Mouse (Mus musculus) stomach, postnatal 0 days (tissue): Measurements from ENCODE around the gene Clp1. TPM values are rescaled to one million over a fixed set of nuclear protein-coding genes. Genes with fewer than 3 reads are reported as not detected.
A peak's percentile ranks its signal among the peaks of the same experiment; 100 is the strongest.
"Not testable (repeated sequence)": the region's sequence is repeated elsewhere in the genome, so short reads cannot be mapped to it uniquely, and the experiment has no call there.

Experiments used
- ATAC-seq: fragments of 200-750 bp; cut with Nextera tagmentation; 2 replicates; pipeline ENCODE4 v1.8.0; 2017; ENCODE audit not compliant: low FRiP score, low TSS enrichment
- DNase-seq: peaks from one replicate; pipeline ENCODE4 v3.0.0-alpha.2; 2016; ENCODE audit warnings: low spot score
- H3K27ac ChIP-seq: fragments of 300-500 bp; sonication (generic); replicated peaks from 2 replicates; pipeline ENCODE4 v1.5.1; 2014; ENCODE audit warnings: mild to moderate bottlenecking, control low read depth
- H3K27me3 ChIP-seq: fragments of 300-500 bp; sonication (generic); 2 replicates; pipeline ENCODE4 v1.6.1; 2014; ENCODE audit warnings: low read length; ENCODE audit not compliant: control insufficient read depth, insufficient read depth
- H3K36me3 ChIP-seq: fragments of 300-500 bp; sonication (generic); 2 replicates; pipeline ENCODE4 v1.6.1; 2014; ENCODE audit warnings: low read length, mixed read lengths; ENCODE audit not compliant: control insufficient read depth, insufficient read depth
- H3K4me1 ChIP-seq: fragments of 300-500 bp; sonication (generic); replicated peaks from 2 replicates; pipeline ENCODE4 v1.6.1; 2014; ENCODE audit warnings: antibody characterized with exemption; ENCODE audit not compliant: control insufficient read depth, insufficient read depth
- H3K4me2 ChIP-seq: fragments of 300-500 bp; sonication (generic); replicated peaks from 2 replicates; pipeline ENCODE4 v1.6.1; 2014; ENCODE audit warnings: low read depth, mild to moderate bottlenecking, control low read depth, moderate library complexity
- H3K4me3 ChIP-seq: fragments of 300-500 bp; sonication (generic); 2 replicates; pipeline ENCODE4 v1.5.1; 2014; ENCODE audit warnings: low read depth, low read length, control low read depth
- H3K9ac ChIP-seq: fragments of 300-500 bp; sonication (generic); 2 replicates; pipeline ENCODE4 v1.6.1; 2014; ENCODE audit warnings: mild to moderate bottlenecking, low read length, control low read depth, mixed read lengths
- H3K9me3 ChIP-seq: fragments of 300-500 bp; sonication (generic); 2 replicates; pipeline ENCODE4 v1.6.1; 2016; ENCODE audit warnings: low read length; ENCODE audit not compliant: control insufficient read depth
- CTCF ChIP-seq: IDR thresholded peaks from 2 replicates; pipeline ENCODE4 v1.5.1; 2016; ENCODE audit warnings: antibody characterized with exemption, low read depth, mild to moderate bottlenecking, moderate library complexity
- EP300 ChIP-seq: optimal IDR thresholded peaks from 2 replicates; pipeline ENCODE3; 2016; ENCODE audit warnings: antibody characterized with exemption
- WGBS: fragments of 180-500 bp; shearing (Covaris S2); extraction: QIAGEN DNeasy Blood & Tissue Kit; methylation state at CpG from one replicate; pipeline ENCODE4 v1.1.7; 2014; 5-methylcytosine and 5-hydroxymethylcytosine counted together
- polyA plus RNA-seq: library from polyadenylated mRNA; unstranded; fragments of >200 nt; fragmentation: Nextera tagmentation; extraction: Ambion mirVana; gene quantifications from 2 replicates; pipeline ENCODE4 v1.2.1, GENCODE M21; 2015

Clp1 gene
- polyA plus RNA-seq, 1 experiment from 2014 or later, result 16.5 TPM

DNA sequence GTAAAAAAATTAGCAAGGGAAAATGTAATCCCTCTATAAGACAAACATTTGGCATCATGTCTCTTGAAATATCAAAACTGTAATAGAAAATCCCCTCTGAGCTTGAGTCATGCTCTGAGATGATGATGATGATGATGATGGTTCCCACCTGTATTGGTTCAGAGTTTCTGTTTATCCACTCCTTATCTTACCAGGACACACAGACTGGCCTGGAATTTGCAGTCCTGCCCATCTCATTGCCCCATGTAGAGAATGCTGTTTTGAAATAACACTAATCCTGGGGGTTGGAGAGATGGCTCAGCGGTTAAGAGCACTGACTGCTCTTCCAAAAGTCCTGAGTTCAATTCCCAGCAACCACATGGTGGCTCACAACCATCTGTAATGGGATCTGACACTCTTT lies 5.2 kb upstream of the Clp1 start:
- Histone ChIP-seq H3K9me3 (no peaks in the 10 kb centered on the region), H3K4me2 (no peak overlapping the region), H3K9ac (no peak overlapping the region), H3K27me3 (0 out of 2 replicates have a peak, but pooled peaks cover 2% of the 10 kb centered on the region), H3K4me3 (no peak overlapping the region), H3K4me1 (peaks cover 3% of the 10 kb centered on the region; the same call in 1 of the 2 replicates), H3K36me3 (no peaks in the 10 kb centered on the region), H3K27ac (no peak overlapping the region)
- WGBS, result 62% methylated on average over 1 of the region's 1 CpGs
- ATAC-seq, result no peak
- TF ChIP-seq CTCF (no peak), EP300 (no peak)
- no peak for DNase-seq

DNA sequence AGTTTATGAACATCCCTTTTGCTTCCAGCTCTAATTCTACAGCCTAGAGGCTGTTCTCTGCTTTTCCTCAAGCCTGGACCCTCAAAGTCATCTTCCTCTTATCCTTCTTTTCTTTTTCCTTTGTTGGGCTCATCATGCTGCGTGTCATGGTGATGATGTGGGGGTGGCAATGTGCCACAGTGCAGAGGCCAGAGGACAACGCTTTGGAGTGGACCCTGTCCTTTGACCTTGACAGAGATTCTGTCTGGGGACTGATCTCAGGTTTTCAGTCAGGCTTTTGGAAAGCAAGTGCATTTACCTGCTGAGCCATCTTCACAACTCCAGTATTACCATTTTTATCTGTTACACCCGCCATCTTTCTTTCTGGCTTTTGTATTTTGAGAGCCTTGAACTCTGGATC lies 4.1 kb upstream of the Clp1 start:
- Histone ChIP-seq H3K4me3 (no peak overlapping the region), H3K4me1 (peaks cover under 1% of the 10 kb centered on the region; the same call in 1 of the 2 replicates), H3K27me3 (0 out of 2 replicates have a peak, but pooled peaks cover 2% of the 10 kb centered on the region), H3K9me3 (no peaks in the 10 kb centered on the region), H3K9ac (no peak overlapping the region), H3K4me2 (no peak overlapping the region), H3K36me3 (no peaks in the 10 kb centered on the region), H3K27ac (no peak overlapping the region)
- WGBS, result 72% methylated on average over 3 of the region's 3 CpGs
- no peak for TF ChIP-seq EP300
- TF ChIP-seq CTCF, result no peak
- ATAC-seq, result no peak
- DNase-seq, result no peak

DNA sequence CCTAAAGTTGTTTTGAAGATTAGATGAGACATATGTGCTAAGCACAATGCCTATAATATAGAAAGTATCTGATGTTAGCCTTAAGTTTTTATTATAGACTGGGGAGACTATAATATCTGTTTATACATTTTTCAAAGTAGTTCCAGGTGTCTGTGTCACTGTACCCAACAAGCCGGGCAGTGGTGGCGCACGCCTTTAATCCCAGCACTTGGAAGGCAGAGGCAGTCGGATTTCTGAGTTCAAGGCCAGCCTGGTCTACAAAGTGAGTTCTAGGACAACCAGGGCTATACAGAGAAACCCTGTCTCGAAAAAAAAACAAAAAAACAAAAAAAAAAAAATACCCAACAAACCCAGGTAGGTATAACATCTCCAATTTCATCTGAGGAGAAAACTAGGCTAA lies 1.0 kb upstream of the Clp1 start:
- H3K36me3 ChIP-seq, H3K27me3 ChIP-seq, H3K4me1 ChIP-seq, H3K9ac ChIP-seq, H3K4me3 ChIP-seq, H3K9me3 ChIP-seq, H3K27ac ChIP-seq, DNase-seq, ATAC-seq, H3K4me2 ChIP-seq: not testable (repeated sequence)
- 81% methylated on average over 5 of the region's 5 CpGs for WGBS

DNA sequence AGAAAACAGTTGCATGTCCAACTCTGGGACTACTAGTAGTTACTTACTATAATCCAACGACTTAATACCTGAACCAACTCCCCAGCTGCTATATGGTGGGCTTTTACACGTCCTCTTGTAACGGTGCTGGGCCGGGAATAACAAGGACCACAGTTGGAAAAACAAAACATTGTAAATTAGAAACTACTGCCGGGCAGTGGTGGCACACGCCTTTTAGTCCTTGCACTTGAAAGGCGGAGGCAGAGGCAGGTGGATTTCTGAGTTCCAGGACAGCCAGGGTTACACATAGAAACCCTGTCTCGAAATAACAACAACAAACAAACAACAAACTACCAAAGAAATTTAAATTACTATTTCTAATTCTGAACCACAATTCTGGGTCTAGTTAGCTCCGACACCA lies 434 bp downstream of the Clp1 start:
- TF ChIP-seq EP300 (no peak), CTCF (no peak)
- H3K4me3 ChIP-seq, result peak overlapping the region; percentile 63
- ATAC-seq, result no peak
- H3K9ac ChIP-seq, result peak overlapping the region; percentile 61
- no peaks in the 10 kb centered on the region for H3K27me3 ChIP-seq
- WGBS, result 3% methylated on average over 9 of the region's 9 CpGs
- H3K4me1 ChIP-seq, result 0 out of 2 replicates have a peak, but pooled peaks cover 2% of the 10 kb centered on the region
- no peaks in the 10 kb centered on the region for H3K9me3 ChIP-seq
- H3K36me3 ChIP-seq, result peaks cover 6% of the 10 kb centered on the region
- no peak overlapping the region for H3K27ac ChIP-seq
- DNase-seq, result no peak
- H3K4me2 ChIP-seq, result peak overlapping the region; percentile 74

DNA sequence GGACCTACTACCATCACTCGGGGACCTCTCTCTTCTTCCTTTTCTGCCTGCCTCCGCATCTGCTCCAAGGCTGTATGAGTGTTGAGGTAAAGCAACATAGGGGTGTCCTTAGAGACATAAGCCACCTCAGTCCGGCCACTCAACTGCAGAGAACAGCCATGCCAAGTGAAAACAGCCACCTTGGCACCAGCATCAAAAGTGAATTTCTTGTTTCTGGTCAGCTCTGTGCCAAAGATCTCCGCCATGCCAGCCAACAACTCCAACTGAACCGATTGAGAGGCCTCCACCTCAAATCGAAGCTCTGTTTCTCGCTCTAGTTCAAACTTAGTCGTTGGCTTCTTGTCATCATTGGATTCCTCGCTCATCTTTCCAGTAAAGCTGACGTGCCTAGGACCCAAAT lies 1.4 kb downstream of the Clp1 start:
- H3K4me1 ChIP-seq, result 0 out of 2 replicates have a peak, but pooled peaks cover 2% of the 10 kb centered on the region
- no peak overlapping the region for H3K27ac ChIP-seq
- ATAC-seq (no peak), DNase-seq (no peak)
- no peak overlapping the region for H3K4me3 ChIP-seq
- H3K4me2 ChIP-seq, result no peak overlapping the region
- H3K36me3 ChIP-seq, result peaks cover 6% of the 10 kb centered on the region
- H3K27me3 ChIP-seq, result no peaks in the 10 kb centered on the region
- WGBS, result 91% methylated on average over 10 of the region's 10 CpGs
- H3K9ac ChIP-seq, result no peak overlapping the region
- H3K9me3 ChIP-seq, result no peaks in the 10 kb centered on the region
- TF ChIP-seq CTCF, result no peak
- TF ChIP-seq EP300, result no peak

DNA sequence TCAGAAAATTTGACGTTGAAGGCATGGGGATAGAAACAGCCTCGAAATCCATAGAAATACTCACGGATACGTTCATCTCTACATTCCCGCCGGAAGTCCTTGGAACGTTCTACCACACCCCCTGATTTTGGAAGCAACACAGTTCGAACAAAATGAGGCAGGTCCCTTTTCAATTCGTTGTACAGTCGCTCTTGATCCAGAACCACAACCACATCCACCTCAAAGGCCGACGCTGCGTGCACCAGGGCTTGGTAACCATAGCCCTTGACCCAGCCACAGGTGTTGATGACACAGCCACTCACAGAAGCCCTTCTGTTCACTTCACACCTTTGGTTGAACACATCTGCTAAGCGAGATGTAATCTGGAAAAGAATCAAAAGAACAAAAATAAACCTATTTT lies 3.3 kb downstream of the Clp1 start:
- Histone ChIP-seq H3K9ac (no peak overlapping the region), H3K36me3 (peaks cover 6% of the 10 kb centered on the region), H3K4me2 (no peak overlapping the region), H3K27ac (no peak overlapping the region), H3K27me3 (no peaks in the 10 kb centered on the region), H3K4me1 (0 out of 2 replicates have a peak, but pooled peaks cover 2% of the 10 kb centered on the region), H3K4me3 (no peak overlapping the region), H3K9me3 (no peaks in the 10 kb centered on the region)
- no peak for ATAC-seq
- 92% methylated on average over 14 of the region's 14 CpGs for WGBS
- no peak for DNase-seq
- TF ChIP-seq CTCF, result no peak
- no peak for TF ChIP-seq EP300
